Mouse (Mus musculus): ENCODE measurements around the gene Cd180. TPM values are rescaled to one million over a fixed set of nuclear protein-coding genes. Genes with fewer than 3 reads are reported as not detected.
"Not testable (repeated sequence)": the region's sequence is repeated elsewhere in the genome, so short reads cannot be mapped to it uniquely, and the experiment has no call there.

Cd180 gene
- polyA plus RNA-seq, 1 experiment from 2014 or later = 0.55 TPM

GRCm38 (mm10) chr13:102700744-102701143 is 7.4 kb downstream of the Cd180 start:
- peaks cover 9% of the 10 kb centered on the region; the same call in 1 of the 2 replicates for H3K4me1 ChIP-seq (replicated peaks; ENCODE audit: control insufficient read depth, insufficient read depth, low read length)

GRCm38 (mm10) chr13:102716973-102717372 is 23.6 kb downstream of the Cd180 start:
- Histone ChIP-seq H3K4me1 (replicated peaks; ENCODE audit: control insufficient read depth, insufficient read depth, low read length) (no peaks in the 10 kb centered on the region), H3K4me3 (ENCODE audit: low read depth, low read length) (no peak overlapping the region), H3K9me3 (ENCODE audit: control insufficient read depth, low read length) (no peaks in the 10 kb centered on the region), H3K36me3 (ENCODE audit: control insufficient read depth, insufficient read depth, low read length) (no peaks in the 10 kb centered on the region), H3K27ac (ENCODE audit: low read depth) (no peak overlapping the region), H3K4me2 (ENCODE audit: low read length) (no peak overlapping the region), H3K27me3 (replicated peaks; ENCODE audit: control insufficient read depth, insufficient read depth, low read length) (no peaks in the 10 kb centered on the region), H3K9ac (ENCODE audit: low read length) (no peak overlapping the region)
- WGBS = 70% methylated on average over 1 of the region's 1 CpGs
- DNase-seq (ENCODE audit: low spot score) (peak; percentile 6), ATAC-seq (replicated peaks; ENCODE audit: low FRiP score, low TSS enrichment, low read depth) (no peak)

More at GRCm38 (mm10) chr13:102700744-102701143, 7.4 kb downstream of the Cd180 start:
- no peak for ATAC-seq (replicated peaks; ENCODE audit: low FRiP score, low TSS enrichment, low read depth)
- Histone ChIP-seq H3K27ac (ENCODE audit: low read depth) (no peak overlapping the region), H3K9me3 (ENCODE audit: control insufficient read depth, low read length) (no peaks in the 10 kb centered on the region), H3K27me3 (replicated peaks; ENCODE audit: control insufficient read depth, insufficient read depth, low read length) (no peaks in the 10 kb centered on the region), H3K4me3 (ENCODE audit: low read depth, low read length) (no peak overlapping the region), H3K36me3 (ENCODE audit: control insufficient read depth, insufficient read depth, low read length) (no peaks in the 10 kb centered on the region), H3K4me2 (ENCODE audit: low read length) (no peak overlapping the region), H3K9ac (ENCODE audit: low read length) (no peak overlapping the region)
- WGBS = 91% methylated on average over 3 of the region's 3 CpGs
- no peak for DNase-seq (ENCODE audit: low spot score)

GRCm38 (mm10) chr13:102725416-102725815 is 32.1 kb downstream of the Cd180 start:
- no peak for ATAC-seq (replicated peaks; ENCODE audit: low FRiP score, low TSS enrichment, low read depth)
- no peaks in the 10 kb centered on the region for H3K27me3 ChIP-seq (replicated peaks; ENCODE audit: control insufficient read depth, insufficient read depth, low read length)
- DNase-seq (ENCODE audit: low spot score) = peak; percentile 7
- H3K9ac ChIP-seq (ENCODE audit: low read length) = no peak overlapping the region
- no peaks in the 10 kb centered on the region for H3K4me1 ChIP-seq (replicated peaks; ENCODE audit: control insufficient read depth, insufficient read depth, low read length)
- no peak overlapping the region for H3K4me3 ChIP-seq (ENCODE audit: low read depth, low read length)
- no peaks in the 10 kb centered on the region for H3K36me3 ChIP-seq (ENCODE audit: control insufficient read depth, insufficient read depth, low read length)
- no peak overlapping the region for H3K27ac ChIP-seq (ENCODE audit: low read depth)
- H3K9me3 ChIP-seq (ENCODE audit: control insufficient read depth, low read length) = no peaks in the 10 kb centered on the region
- no peak overlapping the region for H3K4me2 ChIP-seq (ENCODE audit: low read length)

GRCm38 (mm10) chr13:102725906-102726305 is 32.5 kb downstream of the Cd180 start:
- no peak overlapping the region for H3K4me3 ChIP-seq (ENCODE audit: low read depth, low read length)
- H3K27ac ChIP-seq (ENCODE audit: low read depth) = no peak overlapping the region
- 79% methylated on average over 2 of the region's 2 CpGs for WGBS
- no peak overlapping the region for H3K4me2 ChIP-seq (ENCODE audit: low read length)
- H3K9me3 ChIP-seq (ENCODE audit: control insufficient read depth, low read length) = no peaks in the 10 kb centered on the region
- no peak for ATAC-seq (replicated peaks; ENCODE audit: low FRiP score, low TSS enrichment, low read depth)
- H3K4me1 ChIP-seq (replicated peaks; ENCODE audit: control insufficient read depth, insufficient read depth, low read length) = no peaks in the 10 kb centered on the region
- H3K27me3 ChIP-seq (replicated peaks; ENCODE audit: control insufficient read depth, insufficient read depth, low read length) = no peaks in the 10 kb centered on the region
- no peak for DNase-seq (ENCODE audit: low spot score)
- no peaks in the 10 kb centered on the region for H3K36me3 ChIP-seq (ENCODE audit: control insufficient read depth, insufficient read depth, low read length)
- no peak overlapping the region for H3K9ac ChIP-seq (ENCODE audit: low read length)

- no peak overlapping the region for H3K4me3 ChIP-seq (ENCODE audit: low read depth, low read length)
- no peak for ATAC-seq (replicated peaks; ENCODE audit: low FRiP score, low TSS enrichment, low read depth)
- H3K4me1 ChIP-seq (replicated peaks; ENCODE audit: control insufficient read depth, insufficient read depth, low read length) = no peaks in the 10 kb centered on the region
- H3K4me2 ChIP-seq (ENCODE audit: low read length) = no peak overlapping the region
- no peak overlapping the region for H3K9ac ChIP-seq (ENCODE audit: low read length)
- H3K36me3 ChIP-seq (ENCODE audit: control insufficient read depth, insufficient read depth, low read length) = no peaks in the 10 kb centered on the region
- H3K9me3 ChIP-seq (ENCODE audit: control insufficient read depth, low read length) = no peaks in the 10 kb centered on the region
- no peaks in the 10 kb centered on the region for H3K27me3 ChIP-seq (replicated peaks; ENCODE audit: control insufficient read depth, insufficient read depth, low read length)
- DNase-seq (ENCODE audit: low spot score) = no peak
- no peak overlapping the region for H3K27ac ChIP-seq (ENCODE audit: low read depth)
- 84% methylated on average over 1 of the region's 1 CpGs for WGBS
Observed at GRCm38 (mm10) chr13:102726876-102727275, 33.5 kb downstream of the Cd180 start.

- H3K9me3 ChIP-seq (ENCODE audit: control insufficient read depth, low read length) = no peaks in the 10 kb centered on the region
- 56% methylated on average over 3 of the region's 3 CpGs for WGBS
- ATAC-seq (replicated peaks; ENCODE audit: low FRiP score, low TSS enrichment, low read depth) = no peak
- H3K4me3 ChIP-seq (ENCODE audit: low read depth, low read length) = no peak overlapping the region
- H3K4me1 ChIP-seq (replicated peaks; ENCODE audit: control insufficient read depth, insufficient read depth, low read length) = no peaks in the 10 kb centered on the region
- no peak for DNase-seq (ENCODE audit: low spot score)
- H3K36me3 ChIP-seq (ENCODE audit: control insufficient read depth, insufficient read depth, low read length) = no peaks in the 10 kb centered on the region
- no peaks in the 10 kb centered on the region for H3K27me3 ChIP-seq (replicated peaks; ENCODE audit: control insufficient read depth, insufficient read depth, low read length)
- no peak overlapping the region for H3K4me2 ChIP-seq (ENCODE audit: low read length)
- no peak overlapping the region for H3K27ac ChIP-seq (ENCODE audit: low read depth)
- no peak overlapping the region for H3K9ac ChIP-seq (ENCODE audit: low read length)
Observed at GRCm38 (mm10) chr13:102728035-102728434, 34.7 kb downstream of the Cd180 start.

- 63% methylated on average over 7 of the region's 7 CpGs for WGBS
- not testable (repeated sequence) for H3K4me2 ChIP-seq (ENCODE audit: low read length); DNase-seq (ENCODE audit: low spot score); H3K36me3 ChIP-seq (ENCODE audit: control insufficient read depth, insufficient read depth, low read length); H3K27me3 ChIP-seq (replicated peaks; ENCODE audit: control insufficient read depth, insufficient read depth, low read length); H3K27ac ChIP-seq (ENCODE audit: low read depth); H3K4me1 ChIP-seq (replicated peaks; ENCODE audit: control insufficient read depth, insufficient read depth, low read length); H3K4me3 ChIP-seq (ENCODE audit: low read depth, low read length); ATAC-seq (replicated peaks; ENCODE audit: low FRiP score, low TSS enrichment, low read depth); H3K9me3 ChIP-seq (ENCODE audit: control insufficient read depth, low read length); H3K9ac ChIP-seq (ENCODE audit: low read length)
Observed at GRCm38 (mm10) chr13:102728951-102729350, 35.6 kb downstream of the Cd180 start.

GRCm38 (mm10) chr13:102733063-102733462 is 39.7 kb downstream of the Cd180 start:
- H3K4me1 ChIP-seq (replicated peaks; ENCODE audit: control insufficient read depth, insufficient read depth, low read length) = no peaks in the 10 kb centered on the region
- H3K4me2 ChIP-seq (ENCODE audit: low read length) = no peak overlapping the region
- peak; percentile 16 for DNase-seq (ENCODE audit: low spot score)

GRCm38 (mm10) chr13:102737811-102738210 is 44.5 kb downstream of the Cd180 start:
- ATAC-seq (replicated peaks; ENCODE audit: low FRiP score, low TSS enrichment, low read depth) = no peak
- no peaks in the 10 kb centered on the region for H3K9me3 ChIP-seq (ENCODE audit: control insufficient read depth, low read length)
- H3K36me3 ChIP-seq (ENCODE audit: control insufficient read depth, insufficient read depth, low read length) = peaks cover 80% of the 10 kb centered on the region
- H3K4me1 ChIP-seq (replicated peaks; ENCODE audit: control insufficient read depth, insufficient read depth, low read length) = no peaks in the 10 kb centered on the region
- H3K4me2 ChIP-seq (ENCODE audit: low read length) = no peak overlapping the region
- no peak overlapping the region for H3K4me3 ChIP-seq (ENCODE audit: low read depth, low read length)
- no peaks in the 10 kb centered on the region for H3K27me3 ChIP-seq (replicated peaks; ENCODE audit: control insufficient read depth, insufficient read depth, low read length)
- H3K27ac ChIP-seq (ENCODE audit: low read depth) = no peak overlapping the region
- peak; percentile 45 for DNase-seq (ENCODE audit: low spot score)
- WGBS = 93% methylated on average over 7 of the region's 7 CpGs
- H3K9ac ChIP-seq (ENCODE audit: low read length) = no peak overlapping the region

More at GRCm38 (mm10) chr13:102733063-102733462, 39.7 kb downstream of the Cd180 start:
- no peak overlapping the region for H3K9ac ChIP-seq (ENCODE audit: low read length)
- H3K4me3 ChIP-seq (ENCODE audit: low read depth, low read length) = no peak overlapping the region
- no peaks in the 10 kb centered on the region for H3K27me3 ChIP-seq (replicated peaks; ENCODE audit: control insufficient read depth, insufficient read depth, low read length)
- H3K36me3 ChIP-seq (ENCODE audit: control insufficient read depth, insufficient read depth, low read length) = peaks cover 41% of the 10 kb centered on the region
- no peak overlapping the region for H3K27ac ChIP-seq (ENCODE audit: low read depth)
- no peaks in the 10 kb centered on the region for H3K9me3 ChIP-seq (ENCODE audit: control insufficient read depth, low read length)
- WGBS = 52% methylated on average over 2 of the region's 2 CpGs
- ATAC-seq (replicated peaks; ENCODE audit: low FRiP score, low TSS enrichment, low read depth) = no peak

Data from intestine, embryonic 14.5 days (tissue).